Mouse (Mus musculus): Measurements from ENCODE around the gene Dtnb. TPM values are rescaled to one million over a fixed set of nuclear protein-coding genes. Genes with fewer than 3 reads are reported as not detected.

Gene Dtnb
- polyA plus RNA-seq, 1 experiment from 2014 or later = 36.0 TPM

GRCm38 (mm10) chr12:3776015-3776414 is 203.8 kb downstream of the Dtnb start:
- no peak overlapping the region for H3K27ac ChIP-seq (ENCODE audit: low read depth, low read length)

GRCm38 (mm10) chr12:3777682-3778081 is 205.5 kb downstream of the Dtnb start:
- H3K9me3 ChIP-seq (ENCODE audit: control insufficient read depth, low read length) = no peaks in the 10 kb centered on the region
- H3K9ac ChIP-seq (ENCODE audit: low read depth, low read length) = no peak overlapping the region
- DNase-seq (ENCODE audit: low spot score) = no peak
- H3K36me3 ChIP-seq (ENCODE audit: control insufficient read depth, insufficient read depth, low read length) = no peaks in the 10 kb centered on the region
- no peaks in the 10 kb centered on the region for H3K27me3 ChIP-seq (ENCODE audit: control insufficient read depth, insufficient read depth, low read length)
- H3K27ac ChIP-seq (ENCODE audit: low read depth, low read length) = no peak overlapping the region
- no peak for ATAC-seq (ENCODE audit: low FRiP score)
- H3K4me3 ChIP-seq (ENCODE audit: low read depth, low read length) = no peak overlapping the region
- H3K4me2 ChIP-seq (replicated peaks; ENCODE audit: low read depth, low read length) = no peak overlapping the region
- 91% methylated on average over 5 of the region's 5 CpGs for WGBS
- H3K4me1 ChIP-seq (replicated peaks; ENCODE audit: control insufficient read depth, insufficient read depth, low read length) = peaks cover 10% of the 10 kb centered on the region

More at GRCm38 (mm10) chr12:3776015-3776414, 203.8 kb downstream of the Dtnb start:
- no peak overlapping the region for H3K9ac ChIP-seq (ENCODE audit: low read depth, low read length)
- ATAC-seq (ENCODE audit: low FRiP score) (no peak), DNase-seq (ENCODE audit: low spot score) (no peak)
- H3K4me2 ChIP-seq (replicated peaks; ENCODE audit: low read depth, low read length) = no peak overlapping the region
- no peak overlapping the region for H3K4me3 ChIP-seq (ENCODE audit: low read depth, low read length)
- H3K9me3 ChIP-seq (ENCODE audit: control insufficient read depth, low read length) = no peaks in the 10 kb centered on the region
- no peaks in the 10 kb centered on the region for H3K36me3 ChIP-seq (ENCODE audit: control insufficient read depth, insufficient read depth, low read length)
- WGBS = 89% methylated on average over 2 of the region's 2 CpGs
- no peaks in the 10 kb centered on the region for H3K27me3 ChIP-seq (ENCODE audit: control insufficient read depth, insufficient read depth, low read length)
- peaks cover 5% of the 10 kb centered on the region for H3K4me1 ChIP-seq (replicated peaks; ENCODE audit: control insufficient read depth, insufficient read depth, low read length)

GRCm38 (mm10) chr12:3778286-3778685 is 206.1 kb downstream of the Dtnb start:
- Histone ChIP-seq H3K4me1 (replicated peaks; ENCODE audit: control insufficient read depth, insufficient read depth, low read length) (peaks cover 12% of the 10 kb centered on the region), H3K4me3 (ENCODE audit: low read depth, low read length) (no peak overlapping the region), H3K9me3 (ENCODE audit: control insufficient read depth, low read length) (no peaks in the 10 kb centered on the region), H3K4me2 (replicated peaks; ENCODE audit: low read depth, low read length) (no peak overlapping the region), H3K9ac (ENCODE audit: low read depth, low read length) (no peak overlapping the region), H3K27me3 (ENCODE audit: control insufficient read depth, insufficient read depth, low read length) (no peaks in the 10 kb centered on the region), H3K36me3 (ENCODE audit: control insufficient read depth, insufficient read depth, low read length) (no peaks in the 10 kb centered on the region), H3K27ac (ENCODE audit: low read depth, low read length) (no peak overlapping the region)
- WGBS = 84% methylated on average over 6 of the region's 6 CpGs
- DNase-seq (ENCODE audit: low spot score) (no peak), ATAC-seq (ENCODE audit: low FRiP score) (no peak)

GRCm38 (mm10) chr12:3779639-3780038 is 207.5 kb downstream of the Dtnb start:
- DNase-seq (ENCODE audit: low spot score) = no peak
- Histone ChIP-seq H3K9me3 (ENCODE audit: control insufficient read depth, low read length) (no peaks in the 10 kb centered on the region), H3K4me1 (replicated peaks; ENCODE audit: control insufficient read depth, insufficient read depth, low read length) (peaks cover 15% of the 10 kb centered on the region), H3K4me2 (replicated peaks; ENCODE audit: low read depth, low read length) (no peak overlapping the region), H3K27ac (ENCODE audit: low read depth, low read length) (no peak overlapping the region), H3K27me3 (ENCODE audit: control insufficient read depth, insufficient read depth, low read length) (no peaks in the 10 kb centered on the region), H3K36me3 (ENCODE audit: control insufficient read depth, insufficient read depth, low read length) (no peaks in the 10 kb centered on the region), H3K4me3 (ENCODE audit: low read depth, low read length) (no peak overlapping the region), H3K9ac (ENCODE audit: low read depth, low read length) (no peak overlapping the region)
- 90% methylated on average over 2 of the region's 2 CpGs for WGBS
- ATAC-seq (ENCODE audit: low FRiP score) = no peak

GRCm38 (mm10) chr12:3780405-3780891 is 208.3 kb downstream of the Dtnb start:
- no peak overlapping the region for H3K9ac ChIP-seq (ENCODE audit: low read depth, low read length)
- peaks cover 15% of the 10 kb centered on the region for H3K4me1 ChIP-seq (replicated peaks; ENCODE audit: control insufficient read depth, insufficient read depth, low read length)
- no peak overlapping the region for H3K4me2 ChIP-seq (replicated peaks; ENCODE audit: low read depth, low read length)
- ATAC-seq (ENCODE audit: low FRiP score) (peak; percentile 77), DNase-seq (ENCODE audit: low spot score) (peak; percentile 65)
- no peaks in the 10 kb centered on the region for H3K9me3 ChIP-seq (ENCODE audit: control insufficient read depth, low read length)
- WGBS = 17% methylated on average over 8 of the region's 8 CpGs
- no peaks in the 10 kb centered on the region for H3K36me3 ChIP-seq (ENCODE audit: control insufficient read depth, insufficient read depth, low read length)
- H3K27me3 ChIP-seq (ENCODE audit: control insufficient read depth, insufficient read depth, low read length) = no peaks in the 10 kb centered on the region
- H3K4me3 ChIP-seq (ENCODE audit: low read depth, low read length) = no peak overlapping the region
- H3K27ac ChIP-seq (ENCODE audit: low read depth, low read length) = no peak overlapping the region

- Histone ChIP-seq H3K36me3 (ENCODE audit: control insufficient read depth, insufficient read depth, low read length) (no peaks in the 10 kb centered on the region), H3K4me2 (replicated peaks; ENCODE audit: low read depth, low read length) (no peak overlapping the region), H3K4me1 (replicated peaks; ENCODE audit: control insufficient read depth, insufficient read depth, low read length) (peaks cover 15% of the 10 kb centered on the region), H3K9ac (ENCODE audit: low read depth, low read length) (no peak overlapping the region), H3K9me3 (ENCODE audit: control insufficient read depth, low read length) (no peaks in the 10 kb centered on the region), H3K4me3 (ENCODE audit: low read depth, low read length) (no peak overlapping the region), H3K27me3 (ENCODE audit: control insufficient read depth, insufficient read depth, low read length) (no peaks in the 10 kb centered on the region), H3K27ac (ENCODE audit: low read depth, low read length) (peak overlapping the region; percentile 40; the same call in 1 of the 2 replicates)
- 37% methylated on average over 7 of the region's 7 CpGs for WGBS
- DNase-seq (ENCODE audit: low spot score) (peak; percentile 54), ATAC-seq (ENCODE audit: low FRiP score) (peak; percentile 43; the same call in 1 of the 2 replicates)
These were observed 208.8 kb downstream of the Dtnb start for GRCm38 (mm10) chr12:3780931-3781471.

- H3K27ac ChIP-seq (ENCODE audit: low read depth, low read length) = peak overlapping the region; percentile 40; the same call in 1 of the 2 replicates
- DNase-seq (ENCODE audit: low spot score) = peak; percentile 87
- 11% methylated on average over 7 of the region's 8 CpGs for WGBS
- H3K27me3 ChIP-seq (ENCODE audit: control insufficient read depth, insufficient read depth, low read length) = no peaks in the 10 kb centered on the region
- no peak overlapping the region for H3K4me3 ChIP-seq (ENCODE audit: low read depth, low read length)
- no peaks in the 10 kb centered on the region for H3K36me3 ChIP-seq (ENCODE audit: control insufficient read depth, insufficient read depth, low read length)
- no peak overlapping the region for H3K9ac ChIP-seq (ENCODE audit: low read depth, low read length)
- peaks cover 15% of the 10 kb centered on the region for H3K4me1 ChIP-seq (replicated peaks; ENCODE audit: control insufficient read depth, insufficient read depth, low read length)
- no peak overlapping the region for H3K4me2 ChIP-seq (replicated peaks; ENCODE audit: low read depth, low read length)
- ATAC-seq (ENCODE audit: low FRiP score) = peak; percentile 73
- H3K9me3 ChIP-seq (ENCODE audit: control insufficient read depth, low read length) = no peaks in the 10 kb centered on the region
These were observed 209.3 kb downstream of the Dtnb start for GRCm38 (mm10) chr12:3781482-3781881.

- H3K4me2 ChIP-seq (replicated peaks; ENCODE audit: low read depth, low read length) = no peak overlapping the region
- DNase-seq (ENCODE audit: low spot score) (no peak), ATAC-seq (ENCODE audit: low FRiP score) (0 out of 2 replicates have a peak, but pooled peaks have one; percentile 8)
- 56% methylated on average over 3 of the region's 3 CpGs for WGBS
- H3K27me3 ChIP-seq (ENCODE audit: control insufficient read depth, insufficient read depth, low read length) = no peaks in the 10 kb centered on the region
- H3K9ac ChIP-seq (ENCODE audit: low read depth, low read length) = no peak overlapping the region
- H3K36me3 ChIP-seq (ENCODE audit: control insufficient read depth, insufficient read depth, low read length) = no peaks in the 10 kb centered on the region
- no peak overlapping the region for H3K4me3 ChIP-seq (ENCODE audit: low read depth, low read length)
- no peaks in the 10 kb centered on the region for H3K9me3 ChIP-seq (ENCODE audit: control insufficient read depth, low read length)
- H3K4me1 ChIP-seq (replicated peaks; ENCODE audit: control insufficient read depth, insufficient read depth, low read length) = peaks cover 15% of the 10 kb centered on the region
- no peak overlapping the region for H3K27ac ChIP-seq (ENCODE audit: low read depth, low read length)
These were observed 211.1 kb downstream of the Dtnb start for GRCm38 (mm10) chr12:3783196-3783825.

- 68% methylated on average over 2 of the region's 2 CpGs for WGBS
- no peaks in the 10 kb centered on the region for H3K27me3 ChIP-seq (ENCODE audit: control insufficient read depth, insufficient read depth, low read length)
- peaks cover 15% of the 10 kb centered on the region for H3K4me1 ChIP-seq (replicated peaks; ENCODE audit: control insufficient read depth, insufficient read depth, low read length)
- ATAC-seq (ENCODE audit: low FRiP score) (no peak), DNase-seq (ENCODE audit: low spot score) (no peak)
- H3K9ac ChIP-seq (ENCODE audit: low read depth, low read length) = no peak overlapping the region
- H3K4me3 ChIP-seq (ENCODE audit: low read depth, low read length) = no peak overlapping the region
- H3K36me3 ChIP-seq (ENCODE audit: control insufficient read depth, insufficient read depth, low read length) = no peaks in the 10 kb centered on the region
- H3K9me3 ChIP-seq (ENCODE audit: control insufficient read depth, low read length) = no peaks in the 10 kb centered on the region
- no peak overlapping the region for H3K4me2 ChIP-seq (replicated peaks; ENCODE audit: low read depth, low read length)
- no peak overlapping the region for H3K27ac ChIP-seq (ENCODE audit: low read depth, low read length)
These were observed 212.1 kb downstream of the Dtnb start for GRCm38 (mm10) chr12:3784258-3784657.

Measured in hindbrain, embryonic 11.5 days (tissue).